Mouse (Mus musculus) frontal cortex, adult (tissue): ENCODE measurements around the gene Cysrt1.
"Not testable (repeated sequence)": the region's sequence is repeated elsewhere in the genome, so short reads cannot be mapped to it uniquely, and the experiment has no call there.

Source experiments
- ATAC-seq: cut with Nextera tagmentation; 2 replicates; pipeline ENCODE4 v1.9.2; 2017; ENCODE audit warnings: mild to moderate bottlenecking, moderate library complexity, mixed read lengths; ENCODE audit not compliant: low TSS enrichment

Cysrt1 gene

DNA sequence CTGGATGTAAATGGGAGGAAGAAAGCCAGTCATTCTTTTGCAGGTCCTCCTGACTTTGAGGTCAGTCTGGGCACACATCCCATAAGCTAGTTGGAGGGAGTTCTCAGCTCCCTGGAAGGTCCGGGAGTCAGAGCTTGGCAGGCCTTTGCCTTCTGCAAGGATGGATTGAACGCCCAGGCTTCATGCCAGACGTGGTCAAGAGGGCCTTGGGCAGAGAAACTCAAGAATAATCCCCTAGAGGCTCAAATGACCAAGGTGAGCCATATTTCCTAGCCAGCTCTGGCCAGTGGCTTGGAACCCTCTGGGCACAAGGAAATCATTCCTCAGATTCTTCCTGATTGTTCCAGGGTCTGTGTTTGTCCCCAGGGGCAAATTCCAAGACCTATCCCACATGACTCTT, 22.6 kb upstream of the Cysrt1 start:
- ATAC-seq: no peak

DNA sequence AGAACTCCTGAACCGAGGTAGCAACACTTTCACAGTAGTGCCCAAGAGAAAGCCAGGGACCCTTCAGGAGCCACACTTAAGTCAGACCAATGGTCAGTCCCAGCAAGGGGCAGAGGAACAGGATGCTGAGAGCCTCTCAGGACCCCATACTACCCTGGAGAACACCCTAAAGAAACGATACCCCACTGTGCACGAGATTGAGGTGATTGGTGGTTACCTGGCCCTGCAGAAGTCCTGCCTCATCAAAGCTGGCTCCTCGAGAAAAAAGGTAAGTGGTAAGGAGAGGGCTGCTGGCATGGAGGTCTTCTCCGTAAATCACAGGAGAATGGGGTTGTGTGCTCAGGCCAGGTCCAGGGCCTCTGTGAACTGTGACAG, 22.0 kb upstream of the Cysrt1 start:
- no peak for ATAC-seq

DNA sequence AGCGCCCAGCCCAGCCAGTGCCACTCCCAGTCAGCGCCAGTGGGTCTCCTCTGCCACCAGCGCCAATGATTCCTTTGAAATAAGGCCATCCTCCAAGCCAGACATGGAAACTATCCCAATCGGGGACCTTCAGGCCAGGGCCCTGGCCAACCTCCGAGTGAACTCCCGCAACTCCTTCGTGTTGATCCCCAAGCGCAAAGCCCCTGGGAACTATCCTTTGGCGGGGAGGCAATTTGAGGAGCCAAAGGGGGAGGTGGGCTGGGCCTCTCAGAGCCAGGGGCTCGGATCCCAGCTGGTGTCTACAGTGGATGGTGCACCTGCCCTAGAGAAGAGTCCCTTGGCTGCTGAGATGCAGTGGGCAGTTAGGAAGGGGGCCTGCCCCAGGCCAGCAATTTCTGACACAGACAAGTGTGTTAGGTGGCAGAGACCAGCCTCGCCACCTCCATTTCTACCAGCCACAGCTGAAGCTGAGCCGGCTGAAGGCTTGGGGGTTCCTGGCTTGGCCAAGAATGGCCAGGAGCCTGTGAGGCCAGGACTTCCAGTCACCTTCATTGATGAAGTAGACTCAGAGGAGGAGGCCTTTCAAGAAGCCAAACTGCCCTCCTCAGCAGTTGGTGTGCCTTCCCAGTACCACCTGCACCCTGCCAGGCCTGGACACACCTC, 21.5 kb upstream of the Cysrt1 start:
- no peak for ATAC-seq

DNA sequence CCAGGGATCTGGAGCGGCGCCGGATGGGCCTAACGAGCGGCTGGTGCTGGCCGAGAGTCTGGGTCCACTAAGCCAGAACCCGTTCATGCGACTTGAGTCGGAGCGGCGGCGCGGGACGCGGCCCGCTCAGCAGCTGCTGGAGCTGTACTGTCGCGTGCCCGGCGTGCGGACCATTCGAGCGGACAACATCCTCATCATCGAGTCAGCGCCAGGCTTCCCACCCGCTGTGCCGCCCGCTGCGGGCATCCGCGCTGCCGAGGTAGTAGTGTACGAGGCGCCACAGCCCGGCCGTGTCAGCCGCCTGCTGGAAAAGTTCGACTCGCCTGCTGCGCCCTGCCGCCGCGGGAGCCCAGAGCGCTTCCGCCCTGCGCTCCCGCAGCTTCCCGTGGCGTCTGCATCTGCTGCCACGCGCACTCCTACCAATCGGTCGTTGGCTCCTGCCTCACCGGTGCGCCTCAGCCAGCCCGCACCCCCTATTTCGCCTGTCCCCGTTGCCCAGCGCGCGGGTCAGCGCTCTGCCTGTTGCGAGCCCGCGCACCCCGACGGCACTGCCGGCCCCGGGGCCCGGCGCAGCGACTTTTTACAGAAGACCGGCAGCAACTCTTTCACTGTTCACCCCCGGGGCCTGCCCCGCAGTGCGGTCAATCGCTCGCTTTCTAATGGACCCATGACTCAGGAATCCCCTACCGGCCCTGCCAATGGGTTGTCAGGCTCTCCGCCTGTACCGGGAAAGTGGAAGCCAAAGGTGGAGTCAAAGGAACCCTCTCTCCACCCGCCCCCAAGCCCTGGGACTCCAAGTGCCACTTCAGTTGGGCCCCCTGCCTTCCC, 20.8 kb upstream of the Cysrt1 start:
- ATAC-seq: peak; percentile 14; the same call in 1 of the 2 replicates

DNA sequence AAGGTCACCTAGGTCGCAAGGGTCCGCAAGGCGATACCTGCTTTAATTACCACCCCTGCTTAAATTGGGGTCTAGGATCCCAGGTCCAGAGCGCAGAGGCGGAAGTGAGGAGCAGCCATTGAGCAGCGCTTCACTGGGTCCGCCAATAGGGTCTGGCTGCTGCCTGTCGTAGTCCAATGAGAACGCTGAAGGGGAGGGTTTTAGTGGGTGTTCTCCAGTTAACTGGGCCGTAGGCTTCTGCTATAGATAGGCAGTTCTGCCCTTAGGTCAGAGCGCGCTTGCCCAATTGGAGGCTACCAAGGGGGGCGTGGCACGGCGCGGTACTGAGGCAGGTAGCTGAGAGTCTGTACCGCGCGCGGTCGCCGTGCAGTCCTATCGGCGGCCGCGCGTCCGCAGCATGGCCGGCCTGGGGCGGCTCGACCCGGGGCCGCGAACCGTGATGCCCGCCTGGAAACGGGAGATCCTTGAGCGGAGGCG, 20.1 kb upstream of the Cysrt1 start, which contains the start of gene Tprn:
Gene Tprn, plus strand, starts transcription at position 328 of the 477 bp plus-strand sequence.
- ATAC-seq: peak; percentile 96

DNA sequence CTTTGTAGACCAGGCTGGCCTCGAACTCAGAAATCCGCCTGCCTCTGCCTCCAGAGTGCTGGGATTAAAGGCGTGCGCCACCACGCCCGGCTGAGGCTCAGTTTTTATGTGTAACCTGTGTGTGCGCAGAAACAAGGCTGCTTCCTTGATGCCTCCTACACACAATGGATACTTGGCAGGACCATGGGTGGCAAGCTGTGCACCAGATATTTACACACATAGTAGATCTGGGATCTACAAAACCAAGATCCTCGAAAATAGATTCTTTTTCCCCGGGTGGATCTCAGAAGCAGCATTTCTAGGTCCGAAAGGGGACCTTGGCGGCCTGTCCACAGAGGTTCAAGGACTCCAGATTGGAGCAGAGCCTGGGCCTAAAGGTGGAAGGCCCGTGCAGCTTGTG, 19.6 kb upstream of the Cysrt1 start:
- peak; percentile 32 for ATAC-seq

DNA sequence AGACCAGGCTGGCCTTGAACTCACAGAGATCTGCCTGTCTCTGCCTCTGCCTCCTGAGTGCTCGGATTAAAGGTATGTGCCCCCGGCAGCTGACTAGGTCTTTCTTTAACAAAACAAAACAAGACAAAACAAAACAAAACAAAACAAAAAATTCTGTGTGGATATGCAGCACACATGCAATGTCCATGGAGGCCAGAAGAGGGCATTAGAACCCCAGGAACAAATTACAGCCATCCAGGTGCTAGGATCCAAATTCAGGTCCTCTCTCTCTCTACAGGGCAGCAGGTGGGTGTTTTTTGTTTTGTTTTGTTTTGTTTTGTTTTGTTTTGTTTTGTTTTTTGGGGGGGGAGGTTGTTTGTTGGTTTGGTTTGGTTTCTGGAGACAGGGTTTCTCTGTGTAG, 16.6 kb upstream of the Cysrt1 start:
- ATAC-seq: no peak

- not testable (repeated sequence) for ATAC-seq
Observed at GRCm38 (mm10) chr2:25257250-25257649, 15.0 kb upstream of the Cysrt1 start.

- ATAC-seq: not testable (repeated sequence)
Observed at GRCm38 (mm10) chr2:25256443-25257109, 14.3 kb upstream of the Cysrt1 start.

- ATAC-seq: peak; percentile 89
Observed at GRCm38 (mm10) chr2:25255284-25255779, 13.1 kb upstream of the Cysrt1 start, which contains the start of gene Tmem203. TSS of gene Tmem203 (plus strand) at chr2:25255439.

DNA sequence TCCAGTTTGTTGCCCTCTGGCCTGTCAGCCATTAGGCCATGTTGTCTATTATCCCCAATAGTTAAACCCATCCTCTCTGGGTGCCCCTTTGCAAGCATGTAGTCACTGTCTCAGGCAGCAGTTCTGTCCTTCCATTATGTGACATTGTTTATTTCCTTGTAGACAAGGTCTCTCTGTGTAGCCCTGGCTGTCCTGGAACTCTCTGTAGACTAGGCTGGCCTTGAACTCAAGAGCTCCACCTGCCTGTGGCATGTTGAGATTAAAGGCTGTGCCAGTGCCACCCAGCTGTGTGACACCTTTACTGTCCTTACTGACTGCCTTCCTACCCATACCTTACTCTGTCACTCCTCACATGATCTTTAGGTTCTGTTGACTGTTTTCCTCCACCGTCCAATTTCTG, 10.1 kb upstream of the Cysrt1 start:
- no peak for ATAC-seq

GRCm38 (mm10) chr2:25246183-25247072, 4.2 kb upstream of the Cysrt1 start, which contains the start of gene AL732309.1:
TSS of gene AL732309.1 (minus strand) at chr2:25246863.
- no peak for ATAC-seq

DNA sequence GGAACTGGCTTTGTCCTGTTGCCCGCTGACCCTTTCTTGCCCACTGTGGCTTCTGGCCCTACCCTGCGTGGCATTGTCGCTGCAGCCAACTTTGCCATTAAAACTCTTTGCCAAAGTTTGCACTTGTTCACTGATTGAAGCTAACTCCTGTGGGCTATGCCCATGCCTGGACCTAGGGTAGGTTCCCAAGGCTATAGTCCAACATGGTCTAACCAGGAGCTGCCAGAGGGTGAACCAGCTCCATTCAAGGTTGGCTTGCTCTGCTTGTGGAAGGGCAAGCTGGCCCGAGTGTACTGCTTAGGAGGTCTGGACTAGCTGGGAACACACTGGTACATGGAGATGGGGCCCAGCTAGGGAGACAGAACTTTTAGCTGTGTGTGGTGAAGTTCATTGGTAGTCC, 1.9 kb upstream of the Cysrt1 start:
- ATAC-seq: no peak

- ATAC-seq: no peak
Observed at GRCm38 (mm10) chr2:25243342-25243741, 1.1 kb upstream of the Cysrt1 start.

DNA sequence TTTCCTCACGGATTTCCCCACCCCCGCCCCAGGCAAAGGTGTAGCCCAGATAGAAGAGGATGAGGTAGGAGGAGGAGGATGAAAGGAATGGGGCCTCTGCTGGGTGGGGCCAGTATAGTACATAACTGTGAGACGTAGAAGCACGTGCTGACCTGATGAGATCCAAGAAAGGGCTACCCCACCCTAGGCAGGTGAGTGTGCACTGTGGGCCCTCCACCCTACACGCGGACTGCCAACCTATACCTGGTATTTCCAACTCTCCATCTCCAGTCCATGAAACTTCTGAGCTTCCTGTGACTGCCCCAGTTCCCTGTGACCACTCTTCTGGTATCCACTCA, 845 bp downstream of the Cysrt1 start:
- ATAC-seq: no peak

- peak; percentile 76 for ATAC-seq
Observed at GRCm38 (mm10) chr2:25240723-25241437, 1.4 kb downstream of the Cysrt1 start.

GRCm38 (mm10) chr2:25240310-25240709, 1.9 kb downstream of the Cysrt1 start:
- ATAC-seq: no peak

GRCm38 (mm10) chr2:25239766-25240165, 2.5 kb downstream of the Cysrt1 start:
- no peak for ATAC-seq

DNA sequence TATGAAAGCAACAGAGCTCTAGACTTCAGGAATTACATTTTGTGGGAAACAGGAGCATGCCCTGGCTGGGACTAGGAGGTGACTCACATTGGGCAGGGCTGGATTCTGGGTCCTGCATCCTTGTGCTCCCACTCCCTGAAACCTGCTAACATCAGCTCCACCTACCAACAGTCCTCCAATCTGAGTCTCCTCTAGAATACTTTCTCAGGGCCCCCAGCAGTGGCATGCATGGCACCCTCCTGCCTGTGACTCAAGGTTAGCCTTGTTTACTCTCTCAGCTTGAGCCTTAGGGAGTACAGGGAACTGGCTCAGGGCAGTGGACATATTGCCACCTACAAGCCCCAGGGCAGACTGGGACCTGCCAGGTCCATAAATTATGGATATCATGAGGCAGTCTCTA, 4.1 kb downstream of the Cysrt1 start:
- no peak for ATAC-seq

GRCm38 (mm10) chr2:25237522-25237921, 4.7 kb downstream of the Cysrt1 start:
- no peak for ATAC-seq

- no peak for ATAC-seq
Observed at GRCm38 (mm10) chr2:25236614-25237013, 5.6 kb downstream of the Cysrt1 start, which contains the start of gene Rnf224. TSS of gene Rnf224 (minus strand) at chr2:25236787.
